Mouse (Mus musculus): ENCODE data around the gene Spocd1. TPM values are rescaled to one million over a fixed set of nuclear protein-coding genes. Genes with fewer than 3 reads are reported as not detected.

Gene Spocd1
- polyA plus RNA-seq, 1 experiment, result 0.25 TPM

DNA sequence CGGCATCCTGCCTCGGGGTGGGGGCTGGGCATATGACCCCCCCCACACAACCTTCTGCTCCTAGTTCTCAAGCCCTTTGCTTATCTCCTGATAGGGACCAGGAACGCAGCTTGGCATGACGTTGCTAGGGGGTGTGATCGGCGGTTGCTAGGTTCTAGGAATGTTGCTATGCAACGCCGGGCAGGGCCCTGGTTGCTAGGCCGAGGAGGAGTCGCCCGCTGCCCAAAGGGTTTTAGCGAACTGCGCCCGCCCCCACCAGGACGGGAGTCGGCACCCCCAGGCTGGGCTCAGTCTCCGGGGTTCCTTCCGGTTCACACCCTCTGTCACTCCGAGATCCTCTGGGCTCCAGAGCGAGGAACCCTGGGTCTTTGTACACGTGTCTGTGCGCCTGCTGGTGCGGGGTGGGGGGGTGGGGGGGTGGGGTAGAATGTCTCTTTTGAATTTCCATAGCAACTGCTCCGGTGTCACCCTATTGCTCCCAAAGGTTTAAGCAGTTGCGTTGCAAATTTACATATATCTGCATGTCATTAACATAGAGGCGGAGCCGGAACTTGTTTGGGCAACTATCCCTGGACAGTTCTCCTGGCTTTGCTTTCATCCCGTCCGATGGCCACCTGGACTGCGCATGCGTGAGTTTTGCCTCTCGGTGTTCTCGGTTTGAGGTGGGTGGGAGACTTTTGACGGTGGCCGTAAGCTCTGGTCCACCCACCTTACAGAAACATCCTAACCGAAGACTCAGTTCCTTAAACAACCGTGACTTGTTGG is 31.3 kb downstream of the Spocd1 start:
- no peak overlapping the region for H3K27ac ChIP-seq (ENCODE audit: insufficient read depth, low read length)
- H3K4me1 ChIP-seq (ENCODE audit: control insufficient read depth, insufficient read depth, low read length), result peaks cover 2% of the 10 kb centered on the region
- peak overlapping the region; percentile 73 for H3K4me3 ChIP-seq (ENCODE audit: low read depth, low read length)
- TF ChIP-seq EP300 (IDR thresholded peaks at IDR 0.05; ENCODE audit: insufficient read depth, low read depth, low read length), result 0 out of 2 replicates have a peak, but pooled peaks have one; percentile 5
- no peak for TF ChIP-seq CTCF (IDR thresholded peaks at IDR 0.05; ENCODE audit: low read depth, low read length)
- no peak overlapping the region for H3K9ac ChIP-seq (ENCODE audit: low read depth, poor library complexity, severe bottlenecking)
- H3K9me3 ChIP-seq (replicated peaks; ENCODE audit: control insufficient read depth, insufficient read depth, low read length, poor library complexity, severe bottlenecking), result no peaks in the 10 kb centered on the region
- no peaks in the 10 kb centered on the region for H3K36me3 ChIP-seq (ENCODE audit: control insufficient read depth, insufficient read depth, low read length, poor library complexity, severe bottlenecking)
- no peaks in the 10 kb centered on the region for H3K27me3 ChIP-seq (ENCODE audit: control insufficient read depth, insufficient read depth, low read length, poor library complexity, severe bottlenecking)

DNA sequence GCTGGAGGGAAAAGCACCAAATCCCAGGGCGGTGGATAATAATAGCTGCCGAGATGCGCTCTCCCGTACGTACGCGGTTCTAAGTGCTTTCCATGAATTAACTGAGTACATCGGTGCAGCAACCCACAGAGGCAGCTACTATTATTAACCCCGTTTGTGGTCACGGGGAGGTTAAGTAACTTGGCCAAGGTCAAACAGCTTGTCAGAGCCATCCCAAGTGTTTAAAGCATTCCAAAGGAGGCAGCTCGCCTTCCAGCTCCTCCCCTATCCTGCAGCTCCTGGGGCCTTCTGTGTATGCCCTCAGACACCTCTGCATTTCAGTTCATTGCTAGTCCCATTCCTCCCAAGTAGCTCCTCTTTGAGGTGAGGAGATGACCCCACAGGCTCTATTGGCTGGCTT is 36.2 kb downstream of the Spocd1 start:
- TF ChIP-seq EP300 (IDR thresholded peaks at IDR 0.05; ENCODE audit: insufficient read depth, low read depth, low read length) (no peak), CTCF (IDR thresholded peaks at IDR 0.05; ENCODE audit: low read depth, low read length) (no peak), POLR2A (IDR thresholded peaks at IDR 0.05; ENCODE audit: insufficient read depth, low read length) (no peak)
- no peak overlapping the region for H3K27ac ChIP-seq (ENCODE audit: insufficient read depth, low read length)
- H3K4me3 ChIP-seq (ENCODE audit: low read depth, low read length), result no peak overlapping the region
- no peaks in the 10 kb centered on the region for H3K9me3 ChIP-seq (replicated peaks; ENCODE audit: control insufficient read depth, insufficient read depth, low read length, poor library complexity, severe bottlenecking)
- H3K9ac ChIP-seq (ENCODE audit: low read depth, poor library complexity, severe bottlenecking), result no peak overlapping the region
- peaks cover 6% of the 10 kb centered on the region for H3K4me1 ChIP-seq (ENCODE audit: control insufficient read depth, insufficient read depth, low read length)
- H3K27me3 ChIP-seq (ENCODE audit: control insufficient read depth, insufficient read depth, low read length, poor library complexity, severe bottlenecking), result no peaks in the 10 kb centered on the region
- no peaks in the 10 kb centered on the region for H3K36me3 ChIP-seq (ENCODE audit: control insufficient read depth, insufficient read depth, low read length, poor library complexity, severe bottlenecking)

DNA sequence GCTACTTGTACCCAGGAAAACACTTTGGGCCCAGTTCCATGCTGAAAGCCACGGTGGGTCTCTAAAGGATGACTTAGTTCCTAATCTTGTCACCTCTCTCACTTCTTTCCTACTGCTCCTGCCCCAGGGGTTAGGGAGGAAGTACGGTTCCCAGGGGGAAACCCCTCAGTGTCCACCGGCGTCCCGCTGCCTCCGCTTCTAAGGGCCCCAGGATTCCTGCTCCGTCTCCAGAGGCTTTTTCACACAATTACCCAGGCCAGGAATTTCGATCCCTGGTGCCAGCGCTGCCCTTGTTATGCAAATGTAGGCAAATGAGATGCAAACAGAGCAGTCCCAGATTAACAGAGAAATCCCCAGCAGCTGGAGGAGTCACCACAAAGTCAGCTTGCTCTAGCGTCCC is 37.2 kb downstream of the Spocd1 start:
- Histone ChIP-seq H3K27ac (ENCODE audit: insufficient read depth, low read length) (no peak overlapping the region), H3K9ac (ENCODE audit: low read depth, poor library complexity, severe bottlenecking) (no peak overlapping the region), H3K9me3 (replicated peaks; ENCODE audit: control insufficient read depth, insufficient read depth, low read length, poor library complexity, severe bottlenecking) (no peaks in the 10 kb centered on the region), H3K4me3 (ENCODE audit: low read depth, low read length) (no peak overlapping the region), H3K36me3 (ENCODE audit: control insufficient read depth, insufficient read depth, low read length, poor library complexity, severe bottlenecking) (no peaks in the 10 kb centered on the region), H3K4me1 (ENCODE audit: control insufficient read depth, insufficient read depth, low read length) (peaks cover 8% of the 10 kb centered on the region), H3K27me3 (ENCODE audit: control insufficient read depth, insufficient read depth, low read length, poor library complexity, severe bottlenecking) (no peaks in the 10 kb centered on the region)
- no peak for TF ChIP-seq POLR2A (IDR thresholded peaks at IDR 0.05; ENCODE audit: insufficient read depth, low read length)
- TF ChIP-seq EP300 (IDR thresholded peaks at IDR 0.05; ENCODE audit: insufficient read depth, low read depth, low read length), result peak; percentile 43
- no peak for TF ChIP-seq CTCF (IDR thresholded peaks at IDR 0.05; ENCODE audit: low read depth, low read length)

DNA sequence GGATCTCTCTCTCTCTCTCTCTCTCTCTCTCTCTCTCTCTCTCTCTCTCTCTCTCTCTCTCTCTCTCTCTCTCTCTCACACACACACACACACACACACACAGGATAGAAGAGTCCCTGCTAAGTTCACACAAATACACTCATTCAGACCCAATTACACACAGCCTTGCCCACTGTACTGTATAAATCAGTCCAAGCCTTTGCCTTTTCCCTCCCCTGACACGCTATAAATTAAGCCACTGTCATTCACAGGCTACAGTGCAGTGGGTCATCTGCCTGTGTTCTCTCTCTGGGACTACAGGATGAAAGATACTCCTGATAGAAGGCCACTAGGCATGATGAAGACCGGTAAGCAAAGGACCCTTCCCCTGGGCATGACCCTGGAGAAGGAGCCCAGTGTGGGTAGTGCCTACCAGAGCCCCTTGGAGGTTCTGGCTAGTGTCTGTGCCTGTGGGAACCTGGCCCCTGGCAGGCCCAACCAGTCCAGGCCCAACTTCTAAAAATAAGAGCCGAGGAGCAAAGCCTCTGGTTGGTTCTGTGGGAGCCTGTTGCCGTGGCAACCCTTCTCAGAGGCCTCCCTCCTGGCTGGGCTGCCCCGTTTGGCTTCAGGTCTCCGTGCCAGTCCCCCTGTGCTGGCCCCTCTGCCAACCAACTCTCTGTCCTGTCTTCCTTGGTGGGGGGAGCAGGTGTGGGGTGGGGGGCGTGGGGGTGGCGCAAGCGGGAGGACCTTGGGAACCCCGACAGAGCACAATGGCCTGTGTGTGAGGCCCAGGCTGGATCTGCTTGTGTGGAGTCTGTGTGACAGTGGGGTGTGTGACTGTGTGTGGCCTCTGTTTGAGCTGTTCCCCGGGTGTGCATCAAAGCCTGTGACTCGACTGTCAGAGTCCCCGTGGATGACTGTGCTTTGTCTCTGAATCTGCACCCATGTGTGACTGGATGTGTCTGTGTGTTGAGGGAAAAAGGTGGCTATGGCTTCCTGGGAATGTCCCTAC is 38.3 kb downstream of the Spocd1 start:
- Histone ChIP-seq H3K27me3 (ENCODE audit: control insufficient read depth, insufficient read depth, low read length, poor library complexity, severe bottlenecking) (no peaks in the 10 kb centered on the region), H3K4me1 (ENCODE audit: control insufficient read depth, insufficient read depth, low read length) (peaks cover 8% of the 10 kb centered on the region), H3K4me3 (ENCODE audit: low read depth, low read length) (no peak overlapping the region), H3K9me3 (replicated peaks; ENCODE audit: control insufficient read depth, insufficient read depth, low read length, poor library complexity, severe bottlenecking) (no peaks in the 10 kb centered on the region), H3K27ac (ENCODE audit: insufficient read depth, low read length) (no peak overlapping the region), H3K9ac (ENCODE audit: low read depth, poor library complexity, severe bottlenecking) (no peak overlapping the region), H3K36me3 (ENCODE audit: control insufficient read depth, insufficient read depth, low read length, poor library complexity, severe bottlenecking) (no peaks in the 10 kb centered on the region)
- TF ChIP-seq EP300 (IDR thresholded peaks at IDR 0.05; ENCODE audit: insufficient read depth, low read depth, low read length) (no peak), CTCF (IDR thresholded peaks at IDR 0.05; ENCODE audit: low read depth, low read length) (no peak), POLR2A (IDR thresholded peaks at IDR 0.05; ENCODE audit: insufficient read depth, low read length) (no peak)

DNA sequence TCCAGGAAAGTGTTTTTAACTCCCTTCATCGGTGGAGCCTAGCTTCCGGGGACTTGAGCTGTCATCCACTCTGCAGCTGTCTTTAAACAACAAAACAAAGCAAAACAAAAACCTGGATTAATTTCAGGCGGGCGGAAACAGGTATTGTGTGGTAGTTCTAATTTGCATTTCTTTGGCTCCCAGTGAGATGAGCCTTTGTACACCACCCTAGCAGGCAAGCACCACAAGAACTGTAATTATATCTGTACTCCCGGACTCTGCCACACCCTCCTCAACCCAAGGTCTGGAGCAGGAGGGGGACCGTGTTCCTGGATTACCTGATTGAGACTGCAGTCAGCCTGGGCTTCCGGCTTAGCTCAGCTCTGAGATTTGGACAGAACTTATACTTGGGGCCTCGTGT is 41.1 kb downstream of the Spocd1 start:
- Histone ChIP-seq H3K27ac (ENCODE audit: insufficient read depth, low read length) (no peak overlapping the region), H3K36me3 (ENCODE audit: control insufficient read depth, insufficient read depth, low read length, poor library complexity, severe bottlenecking) (no peaks in the 10 kb centered on the region), H3K27me3 (ENCODE audit: control insufficient read depth, insufficient read depth, low read length, poor library complexity, severe bottlenecking) (no peaks in the 10 kb centered on the region), H3K9me3 (replicated peaks; ENCODE audit: control insufficient read depth, insufficient read depth, low read length, poor library complexity, severe bottlenecking) (no peaks in the 10 kb centered on the region), H3K4me3 (ENCODE audit: low read depth, low read length) (no peak overlapping the region), H3K9ac (ENCODE audit: low read depth, poor library complexity, severe bottlenecking) (no peak overlapping the region), H3K4me1 (ENCODE audit: control insufficient read depth, insufficient read depth, low read length) (peaks cover 8% of the 10 kb centered on the region)
- TF ChIP-seq POLR2A (IDR thresholded peaks at IDR 0.05; ENCODE audit: insufficient read depth, low read length) (no peak), EP300 (IDR thresholded peaks at IDR 0.05; ENCODE audit: insufficient read depth, low read depth, low read length) (peak; percentile 76)

Measured in ES-Bruce4 (cell line).